Mouse (Mus musculus) heart, embryonic 12.5 days (tissue): ENCODE data around the gene Zfp277. TPM values are rescaled to one million over a fixed set of nuclear protein-coding genes. Genes with fewer than 3 reads are reported as not detected.
A peak's percentile ranks its signal among the peaks of the same experiment; 100 is the strongest.

ENCODE experiments used
- ATAC-seq: fragments of 200-750 bp; cut with Nextera tagmentation; 2 replicates; pipeline ENCODE4 v1.8.0; 2017; ENCODE audit warnings: moderate TSS enrichment, moderate library complexity; ENCODE audit not compliant: insufficient number of reproducible peaks, low FRiP score
- H3K27ac ChIP-seq: fragments of 300-500 bp; sonication (generic); 2 replicates; pipeline ENCODE4 v1.5.1; 2016; ENCODE audit warnings: mild to moderate bottlenecking, moderate library complexity; ENCODE audit not compliant: poor library complexity, severe bottlenecking
- H3K27me3 ChIP-seq: fragments of 300-500 bp; sonication (generic); replicated peaks from 2 replicates; pipeline ENCODE4 v1.6.1; 2016; ENCODE audit warnings: mild to moderate bottlenecking, moderate library complexity
- H3K36me3 ChIP-seq: fragments of 300-500 bp; sonication (generic); 2 replicates; pipeline ENCODE4 v1.6.1; 2016; ENCODE audit warnings: mild to moderate bottlenecking, moderate library complexity
- H3K4me1 ChIP-seq: fragments of 300-500 bp; sonication (generic); replicated peaks from 2 replicates; pipeline ENCODE4 v1.6.1; 2016; ENCODE audit warnings: mild to moderate bottlenecking
- H3K4me2 ChIP-seq: fragments of 300-500 bp; sonication (generic); 2 replicates; pipeline ENCODE4 v1.6.1; 2016; ENCODE audit warnings: mild to moderate bottlenecking, moderate library complexity
- H3K4me3 ChIP-seq: fragments of 300-500 bp; sonication (generic); 2 replicates; pipeline ENCODE4 v1.5.1; 2016; ENCODE audit warnings: mild to moderate bottlenecking
- H3K9ac ChIP-seq: fragments of 300-500 bp; sonication (generic); 2 replicates; pipeline ENCODE4 v1.6.1; 2016; ENCODE audit warnings: mild to moderate bottlenecking, moderate library complexity
- H3K9me3 ChIP-seq: fragments of 300-500 bp; sonication (generic); replicated peaks from 2 replicates; pipeline ENCODE4 v1.6.1; 2016; ENCODE audit warnings: mild to moderate bottlenecking, moderate library complexity
- whole genome bisulfite sequencing: fragments of 180-500 bp; shearing (Covaris S2); methylation state at CpG from one replicate; pipeline ENCODE4 v1.1.7; 2016; 5-methylcytosine and 5-hydroxymethylcytosine counted together
- polyA plus RNA-seq: library from polyadenylated mRNA; unstranded; fragments of >200 nt; fragmentation: Nextera tagmentation; extraction: Ambion mirVana; gene quantifications from 2 replicates; pipeline ENCODE4 v1.2.1, GENCODE M21; 2016

The Zfp277 gene
- polyA plus RNA-seq, 1 experiment from 2014 or later: 25.6 TPM

DNA sequence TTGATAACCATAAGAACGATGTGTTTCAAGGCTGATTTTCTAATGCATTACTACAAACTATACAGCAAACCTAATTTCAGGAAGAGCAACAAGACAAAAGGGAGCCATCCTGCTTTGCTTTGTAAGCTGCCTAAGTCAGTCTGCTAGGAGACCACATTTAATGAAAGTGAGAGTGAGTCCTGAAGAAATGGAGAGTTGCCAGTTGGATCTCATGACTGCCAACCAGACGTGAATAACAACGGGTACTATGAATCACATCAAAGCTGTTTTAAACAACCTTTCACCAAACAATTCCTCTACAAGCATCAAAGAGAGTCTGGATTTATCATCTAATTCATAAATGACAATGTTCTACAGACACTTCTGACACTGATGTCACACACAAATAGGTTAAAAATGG lies 11.6 kb downstream of the Zfp277 start:
- Histone ChIP-seq H3K9ac (no peak overlapping the region), H3K4me2 (no peak overlapping the region), H3K9me3 (no peaks in the 10 kb centered on the region), H3K36me3 (no peaks in the 10 kb centered on the region), H3K4me1 (peaks cover 46% of the 10 kb centered on the region), H3K27ac (no peak overlapping the region), H3K27me3 (no peaks in the 10 kb centered on the region), H3K4me3 (no peak overlapping the region)
- no peak for ATAC-seq
- WGBS: 41% methylated on average over 3 of the region's 3 CpGs

- 70% methylated on average over 5 of the region's 5 CpGs for WGBS
These were observed 14.6 kb downstream of the Zfp277 start for GRCm38 (mm10) chr12:40431075-40431474.

GRCm38 (mm10) chr12:40429976-40430375 lies 15.7 kb downstream of the Zfp277 start:
- H3K36me3 ChIP-seq: no peaks in the 10 kb centered on the region
- peak; percentile 48; the same call in 1 of the 2 replicates for ATAC-seq
- H3K4me3 ChIP-seq: no peak overlapping the region
- H3K4me2 ChIP-seq: no peak overlapping the region
- H3K27ac ChIP-seq: no peak overlapping the region
- no peaks in the 10 kb centered on the region for H3K27me3 ChIP-seq
- H3K9ac ChIP-seq: 0 out of 2 replicates have a peak overlapping the region, but pooled peaks have one; percentile 15
- WGBS: 31% methylated on average over 3 of the region's 3 CpGs
- no peaks in the 10 kb centered on the region for H3K9me3 ChIP-seq
- H3K4me1 ChIP-seq: peaks cover 35% of the 10 kb centered on the region

More at GRCm38 (mm10) chr12:40431075-40431474, 14.6 kb downstream of the Zfp277 start:
- Histone ChIP-seq H3K4me3 (no peak overlapping the region), H3K27me3 (no peaks in the 10 kb centered on the region), H3K9ac (no peak overlapping the region), H3K9me3 (no peaks in the 10 kb centered on the region), H3K4me2 (no peak overlapping the region), H3K36me3 (no peaks in the 10 kb centered on the region), H3K4me1 (peaks cover 35% of the 10 kb centered on the region), H3K27ac (no peak overlapping the region)
- ATAC-seq: no peak

DNA sequence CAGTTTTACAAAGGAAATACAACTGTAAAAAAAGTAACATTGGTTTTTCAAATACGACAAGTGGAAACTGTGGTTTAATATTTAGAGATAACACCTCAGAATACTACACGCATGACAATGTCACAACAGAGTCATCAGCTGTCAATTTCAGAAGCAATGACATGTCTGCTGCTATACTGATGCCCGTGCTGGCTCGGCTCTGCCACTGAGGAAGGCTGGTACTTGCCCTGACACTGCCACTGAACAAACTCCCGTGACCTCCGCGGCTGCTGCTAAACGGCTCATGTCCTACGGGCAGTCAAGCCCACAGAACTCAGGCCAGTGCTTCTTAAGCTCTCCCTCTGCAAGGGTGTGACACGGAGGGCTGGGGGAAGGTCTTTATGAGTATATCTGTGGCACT lies 18.1 kb downstream of the Zfp277 start:
- no peak for ATAC-seq
- 78% methylated on average over 10 of the region's 10 CpGs for WGBS
- H3K36me3 ChIP-seq: no peaks in the 10 kb centered on the region
- H3K27ac ChIP-seq: no peak overlapping the region
- no peaks in the 10 kb centered on the region for H3K27me3 ChIP-seq
- peaks cover 27% of the 10 kb centered on the region for H3K4me1 ChIP-seq
- no peaks in the 10 kb centered on the region for H3K9me3 ChIP-seq
- H3K4me3 ChIP-seq: no peak overlapping the region
- H3K9ac ChIP-seq: no peak overlapping the region
- H3K4me2 ChIP-seq: no peak overlapping the region

- 80% methylated on average over 1 of the region's 1 CpGs for WGBS
- H3K36me3 ChIP-seq: no peaks in the 10 kb centered on the region
- no peak overlapping the region for H3K4me3 ChIP-seq
- no peak overlapping the region for H3K27ac ChIP-seq
- H3K27me3 ChIP-seq: no peaks in the 10 kb centered on the region
- no peaks in the 10 kb centered on the region for H3K9me3 ChIP-seq
- H3K4me1 ChIP-seq: peaks cover 6% of the 10 kb centered on the region
- H3K4me2 ChIP-seq: no peak overlapping the region
- no peak overlapping the region for H3K9ac ChIP-seq
- no peak for ATAC-seq
These were observed 20.7 kb downstream of the Zfp277 start for GRCm38 (mm10) chr12:40424991-40425390.

- Histone ChIP-seq H3K4me1 (peaks cover 21% of the 10 kb centered on the region), H3K4me3 (no peak overlapping the region), H3K9me3 (no peaks in the 10 kb centered on the region), H3K27me3 (no peaks in the 10 kb centered on the region), H3K36me3 (no peaks in the 10 kb centered on the region), H3K4me2 (no peak overlapping the region), H3K27ac (no peak overlapping the region), H3K9ac (no peak overlapping the region)
- no peak for ATAC-seq
- WGBS: 48% methylated on average over 4 of the region's 4 CpGs
These were observed 28.4 kb downstream of the Zfp277 start for GRCm38 (mm10) chr12:40417257-40417656.

DNA sequence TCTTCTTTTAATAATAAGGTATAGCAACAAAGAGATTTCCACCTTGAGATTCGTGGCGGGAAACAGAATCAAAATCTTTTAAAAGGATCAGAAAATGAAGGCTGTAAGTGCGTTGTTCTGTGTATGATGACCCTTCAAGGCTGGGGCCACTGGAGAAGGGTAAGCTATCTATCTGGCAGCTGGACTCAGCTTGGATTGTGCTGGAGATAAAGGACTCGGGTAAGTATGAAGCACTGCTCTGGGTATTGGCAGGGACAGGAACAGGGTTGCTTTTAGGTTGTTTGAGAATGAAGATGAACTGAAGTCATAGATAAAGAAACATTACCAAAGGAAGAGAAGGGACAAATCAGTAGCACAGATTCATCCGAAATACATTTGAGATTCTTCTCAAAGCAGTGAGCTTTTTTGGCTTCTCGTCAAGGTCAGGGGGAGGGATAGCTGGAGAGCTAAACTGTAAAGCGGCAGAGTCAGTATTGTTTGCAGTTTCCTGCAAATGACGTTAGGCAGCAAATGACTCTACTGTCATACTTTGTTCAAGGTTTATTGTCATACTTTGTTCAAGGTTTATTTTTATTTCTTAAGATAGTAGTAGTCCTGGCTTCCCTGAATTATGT lies 30.3 kb downstream of the Zfp277 start:
- H3K27me3 ChIP-seq: no peaks in the 10 kb centered on the region
- no peak overlapping the region for H3K27ac ChIP-seq
- H3K9ac ChIP-seq: no peak overlapping the region
- no peaks in the 10 kb centered on the region for H3K9me3 ChIP-seq
- no peak overlapping the region for H3K4me2 ChIP-seq
- no peak overlapping the region for H3K4me3 ChIP-seq
- H3K4me1 ChIP-seq: peaks cover 21% of the 10 kb centered on the region
- 0 out of 2 replicates have a peak, but pooled peaks cover 4% of the 10 kb centered on the region for H3K36me3 ChIP-seq
- WGBS: 61% methylated on average over 8 of the region's 8 CpGs
- no peak for ATAC-seq

DNA sequence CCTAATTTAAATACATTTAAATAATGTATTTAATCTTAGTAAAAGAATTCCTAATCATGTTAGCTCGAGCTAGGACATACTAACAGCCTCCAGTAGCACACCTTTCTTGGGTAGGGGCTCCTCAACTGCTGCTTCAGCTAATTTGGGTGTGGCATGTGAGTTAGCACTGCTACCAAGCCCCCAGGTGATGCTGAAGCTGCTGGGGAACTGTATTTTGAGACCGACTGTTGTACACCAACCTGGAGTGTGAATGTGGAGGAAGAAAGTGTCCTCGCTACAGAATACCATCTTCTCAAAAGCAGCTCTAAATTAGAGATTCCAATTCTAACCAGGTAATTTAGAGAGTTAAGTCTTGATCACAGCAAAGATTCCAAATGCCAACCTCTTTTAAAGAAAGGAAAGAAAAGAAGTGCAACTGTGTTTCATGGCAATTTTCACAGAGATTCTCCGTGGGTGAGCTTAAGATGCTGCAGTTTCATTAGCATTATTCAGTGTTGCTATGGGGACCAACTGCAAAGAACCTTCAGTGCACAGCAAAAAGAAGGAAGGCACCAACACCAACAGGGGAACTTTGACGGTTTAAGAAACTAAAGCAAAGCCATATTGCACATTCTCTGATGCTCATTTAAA lies 30.9 kb downstream of the Zfp277 start:
- no peak overlapping the region for H3K4me2 ChIP-seq
- 74% methylated on average over 5 of the region's 5 CpGs for WGBS
- H3K36me3 ChIP-seq: peaks cover 5% of the 10 kb centered on the region
- peaks cover under 1% of the 10 kb centered on the region; the same call in 1 of the 2 replicates for H3K9me3 ChIP-seq
- no peak overlapping the region for H3K27ac ChIP-seq
- H3K4me1 ChIP-seq: peaks cover 21% of the 10 kb centered on the region
- ATAC-seq: no peak
- H3K9ac ChIP-seq: no peak overlapping the region
- H3K4me3 ChIP-seq: no peak overlapping the region
- H3K27me3 ChIP-seq: no peaks in the 10 kb centered on the region

GRCm38 (mm10) chr12:40399812-40400211 lies 45.9 kb downstream of the Zfp277 start:
- Histone ChIP-seq H3K4me3 (no peak overlapping the region), H3K9me3 (0 out of 2 replicates have a peak, but pooled peaks cover 2% of the 10 kb centered on the region), H3K27me3 (no peaks in the 10 kb centered on the region), H3K4me1 (no peaks in the 10 kb centered on the region), H3K9ac (no peak overlapping the region), H3K4me2 (no peak overlapping the region), H3K27ac (no peak overlapping the region), H3K36me3 (peaks cover 6% of the 10 kb centered on the region)
- ATAC-seq: no peak
- 86% methylated on average over 10 of the region's 10 CpGs for WGBS

GRCm38 (mm10) chr12:40399386-40399785 lies 46.3 kb downstream of the Zfp277 start:
- no peaks in the 10 kb centered on the region for H3K4me1 ChIP-seq
- no peaks in the 10 kb centered on the region for H3K27me3 ChIP-seq
- H3K4me3 ChIP-seq: no peak overlapping the region
- peaks cover 6% of the 10 kb centered on the region for H3K36me3 ChIP-seq
- WGBS: 84% methylated on average over 2 of the region's 2 CpGs
- 0 out of 2 replicates have a peak, but pooled peaks cover 2% of the 10 kb centered on the region for H3K9me3 ChIP-seq
- H3K4me2 ChIP-seq: no peak overlapping the region
- H3K9ac ChIP-seq: no peak overlapping the region
- H3K27ac ChIP-seq: no peak overlapping the region
- ATAC-seq: no peak

DNA sequence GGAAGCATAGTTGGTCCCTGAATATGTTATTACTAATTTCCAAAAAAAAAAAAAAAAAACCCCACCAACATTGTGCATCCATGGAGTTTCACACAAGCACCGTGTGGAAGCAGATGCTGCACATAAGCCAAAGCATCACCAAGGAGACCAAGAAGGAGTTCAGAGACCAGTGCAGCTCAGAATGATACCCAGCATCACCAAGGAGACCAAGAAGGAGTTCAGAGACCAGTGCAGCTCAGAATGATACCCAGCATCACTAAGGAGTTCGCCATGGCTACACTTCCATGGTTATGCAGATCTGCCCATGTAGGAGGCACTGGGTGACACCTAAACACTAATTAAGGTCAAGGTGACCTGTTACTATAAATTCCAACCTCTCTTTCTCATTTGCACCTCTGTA lies 46.8 kb downstream of the Zfp277 start:
- Histone ChIP-seq H3K36me3 (peaks cover 6% of the 10 kb centered on the region), H3K9me3 (0 out of 2 replicates have a peak, but pooled peaks cover 2% of the 10 kb centered on the region), H3K27ac (no peak overlapping the region), H3K4me3 (no peak overlapping the region), H3K4me1 (no peaks in the 10 kb centered on the region), H3K9ac (no peak overlapping the region), H3K4me2 (no peak overlapping the region), H3K27me3 (no peaks in the 10 kb centered on the region)
- no peak for ATAC-seq
- WGBS: 82% methylated on average over 2 of the region's 2 CpGs
